Mouse (Mus musculus) intestine, embryonic 16.5 days (tissue): ENCODE measurements at regions not wholly inside any gene's neighbourhood (a gene's known extent, or its start where the extent isn't known, plus 50 kb on each side); places are given as distances from the start of the nearest gene placed in this dataset.

Experiments
- ATAC-seq: fragments of 200-750 bp; cut with Nextera tagmentation; 2 replicates; pipeline ENCODE4 v1.8.0; 2017; ENCODE audit warnings: moderate TSS enrichment, moderate library complexity
- H3K27ac ChIP-seq: fragments of 300-500 bp; sonication (generic); 2 replicates; pipeline ENCODE4 v1.5.1; 2014; ENCODE audit warnings: mild to moderate bottlenecking, low read length
- H3K27me3 ChIP-seq: fragments of 300-500 bp; sonication (generic); replicated peaks from 2 replicates; pipeline ENCODE4 v1.6.1; 2014; ENCODE audit warnings: low read length, control low read depth, mixed read lengths; ENCODE audit not compliant: control insufficient read depth, insufficient read depth
- H3K36me3 ChIP-seq: fragments of 300-500 bp; sonication (generic); 2 replicates; pipeline ENCODE4 v1.6.1; 2014; ENCODE audit warnings: low read length, control low read depth; ENCODE audit not compliant: control insufficient read depth, insufficient read depth
- H3K4me1 ChIP-seq: fragments of 300-500 bp; sonication (generic); 2 replicates; pipeline ENCODE4 v1.6.1; 2014; ENCODE audit warnings: low read length, control low read depth, mixed read lengths; ENCODE audit not compliant: control insufficient read depth, insufficient read depth
- H3K4me2 ChIP-seq: fragments of 300-500 bp; sonication (generic); 2 replicates; pipeline ENCODE4 v1.6.1; 2014; ENCODE audit warnings: low read depth, low read length, control low read depth
- H3K4me3 ChIP-seq: fragments of 300-500 bp; sonication (generic); 2 replicates; pipeline ENCODE4 v1.5.1; 2014; ENCODE audit warnings: mild to moderate bottlenecking, low read length
- H3K9ac ChIP-seq: fragments of 300-500 bp; sonication (generic); 2 replicates; pipeline ENCODE4 v1.6.1; 2014; ENCODE audit warnings: low read depth, low read length
- H3K9me3 ChIP-seq: fragments of 300-500 bp; sonication (generic); 2 replicates; pipeline ENCODE4 v1.6.1; 2016; ENCODE audit warnings: low read length, control low read depth; ENCODE audit not compliant: control insufficient read depth
- WGBS: fragments of 180-500 bp; shearing (Covaris S2); extraction: QIAGEN DNeasy Blood & Tissue Kit; methylation state at CpG from one replicate; pipeline ENCODE4 v1.1.7; 2014; 5-methylcytosine and 5-hydroxymethylcytosine counted together

GRCm38 (mm10) chr6:135632671-135633070 is 270.3 kb downstream of the Emp1 start:
- Histone ChIP-seq H3K36me3 (no peaks in the 10 kb centered on the region), H3K27ac (no peak overlapping the region), H3K27me3 (no peaks in the 10 kb centered on the region), H3K9me3 (0 out of 2 replicates have a peak, but pooled peaks cover 3% of the 10 kb centered on the region), H3K4me1 (no peaks in the 10 kb centered on the region), H3K9ac (no peak overlapping the region), H3K4me3 (no peak overlapping the region), H3K4me2 (no peak overlapping the region)
- WGBS = 88% methylated on average over 5 of the region's 5 CpGs
- ATAC-seq = no peak

- Histone ChIP-seq H3K4me3 (no peak overlapping the region), H3K9me3 (no peaks in the 10 kb centered on the region), H3K36me3 (no peaks in the 10 kb centered on the region), H3K9ac (no peak overlapping the region), H3K4me1 (no peaks in the 10 kb centered on the region), H3K4me2 (no peak overlapping the region), H3K27ac (no peak overlapping the region), H3K27me3 (no peaks in the 10 kb centered on the region)
- 69% methylated on average over 8 of the region's 8 CpGs for WGBS
- no peak for ATAC-seq
These were observed 274.3 kb downstream of the Emp1 start for GRCm38 (mm10) chr6:135636648-135637047.

GRCm38 (mm10) chr6:135642711-135643110 is 280.4 kb downstream of the Emp1 start:
- Histone ChIP-seq H3K9ac (no peak overlapping the region), H3K4me3 (no peak overlapping the region), H3K27me3 (no peaks in the 10 kb centered on the region), H3K9me3 (no peaks in the 10 kb centered on the region), H3K36me3 (no peaks in the 10 kb centered on the region), H3K4me2 (no peak overlapping the region), H3K4me1 (no peaks in the 10 kb centered on the region), H3K27ac (no peak overlapping the region)
- ATAC-seq = no peak
- WGBS = 84% methylated on average over 5 of the region's 5 CpGs

GRCm38 (mm10) chr6:135646177-135646576 is 283.8 kb downstream of the Emp1 start:
- ATAC-seq = no peak
- no peaks in the 10 kb centered on the region for H3K9me3 ChIP-seq
- no peaks in the 10 kb centered on the region for H3K27me3 ChIP-seq
- H3K27ac ChIP-seq = no peak overlapping the region
- no peak overlapping the region for H3K4me3 ChIP-seq
- no peaks in the 10 kb centered on the region for H3K4me1 ChIP-seq
- no peak overlapping the region for H3K9ac ChIP-seq
- H3K36me3 ChIP-seq = no peaks in the 10 kb centered on the region
- H3K4me2 ChIP-seq = no peak overlapping the region
- WGBS = 81% methylated on average over 1 of the region's 1 CpGs

GRCm38 (mm10) chr6:135653002-135653401 is 290.7 kb downstream of the Emp1 start:
- 82% methylated on average over 3 of the region's 3 CpGs for WGBS
- Histone ChIP-seq H3K9me3 (no peaks in the 10 kb centered on the region), H3K4me3 (no peak overlapping the region), H3K4me1 (no peaks in the 10 kb centered on the region), H3K4me2 (no peak overlapping the region), H3K9ac (no peak overlapping the region), H3K27ac (no peak overlapping the region), H3K27me3 (no peaks in the 10 kb centered on the region), H3K36me3 (no peaks in the 10 kb centered on the region)
- no peak for ATAC-seq

- H3K4me1 ChIP-seq = no peaks in the 10 kb centered on the region
- H3K4me3 ChIP-seq = no peak overlapping the region
- no peaks in the 10 kb centered on the region for H3K27me3 ChIP-seq
- ATAC-seq = no peak
- no peak overlapping the region for H3K4me2 ChIP-seq
- no peaks in the 10 kb centered on the region for H3K9me3 ChIP-seq
- 89% methylated on average over 3 of the region's 3 CpGs for whole genome bisulfite sequencing
- H3K9ac ChIP-seq = no peak overlapping the region
- H3K36me3 ChIP-seq = no peaks in the 10 kb centered on the region
- no peak overlapping the region for H3K27ac ChIP-seq
These were observed 300.0 kb downstream of the Emp1 start for GRCm38 (mm10) chr6:135662386-135662785.

GRCm38 (mm10) chr6:135662801-135663537 is 300.6 kb downstream of the Emp1 start:
- no peak overlapping the region for H3K27ac ChIP-seq
- WGBS = 82% methylated on average over 4 of the region's 4 CpGs
- no peak overlapping the region for H3K4me3 ChIP-seq
- ATAC-seq = no peak
- no peaks in the 10 kb centered on the region for H3K27me3 ChIP-seq
- no peaks in the 10 kb centered on the region for H3K9me3 ChIP-seq
- no peak overlapping the region for H3K4me2 ChIP-seq
- H3K4me1 ChIP-seq = no peaks in the 10 kb centered on the region
- no peak overlapping the region for H3K9ac ChIP-seq
- no peaks in the 10 kb centered on the region for H3K36me3 ChIP-seq
